Mouse (Mus musculus): Measurements from ENCODE around the gene Fgfr2. TPM values are rescaled to one million over a fixed set of nuclear protein-coding genes. Genes with fewer than 3 reads are reported as not detected.

The Fgfr2 gene
- total RNA-seq, 2 experiments from 2014 or later, result 43.7 to 44.3 TPM

DNA sequence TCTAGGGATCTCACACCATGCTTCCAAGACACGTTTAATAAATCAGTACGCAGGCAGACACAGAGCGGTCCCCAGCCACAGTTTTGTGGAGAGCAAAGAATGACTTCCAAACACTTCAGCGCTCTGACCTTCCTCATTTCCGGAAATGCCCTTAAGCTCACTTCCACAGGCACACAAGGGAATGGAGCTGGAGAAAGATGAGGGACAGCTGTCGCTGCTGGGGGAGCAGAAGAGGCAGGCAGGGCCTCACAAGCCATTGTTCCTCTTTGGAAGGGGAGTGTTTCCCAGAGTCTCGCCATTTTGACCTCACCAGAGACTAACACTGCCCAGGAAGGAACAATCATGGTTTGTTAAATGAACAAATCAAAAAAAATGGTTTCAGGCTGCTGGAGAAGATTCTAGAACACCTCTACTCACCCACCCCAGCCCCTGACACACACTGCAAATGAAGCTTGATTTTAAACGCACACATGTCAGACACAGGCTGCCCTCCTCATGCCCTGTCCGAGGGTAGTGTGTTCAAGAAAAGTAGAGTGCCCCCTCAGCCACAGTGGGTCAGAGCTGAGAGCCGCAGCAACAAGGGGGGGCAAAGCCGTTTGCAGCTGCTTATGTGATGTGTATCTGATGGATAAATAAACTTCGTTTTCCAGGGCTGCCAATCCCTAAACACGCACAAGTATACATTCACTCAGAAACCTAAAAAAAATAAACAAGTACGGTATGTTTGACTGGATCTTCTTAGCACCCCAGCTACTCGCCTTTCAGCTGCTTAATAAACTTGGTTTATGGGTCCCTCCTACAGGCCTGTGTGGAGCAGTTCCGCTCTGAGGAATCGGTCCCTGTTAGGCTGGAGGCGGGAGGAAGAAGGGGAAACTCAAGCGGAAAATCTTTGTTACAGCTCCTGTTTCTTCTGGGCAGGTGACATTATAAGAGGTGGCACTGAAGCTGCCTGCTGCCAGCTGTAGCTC lies 2844.1 kb downstream of the Fgfr2 start:
- no peak for DNase-seq (ENCODE audit: extremely low spot score in 1 of 2, low spot score in 1 of 2)

DNA sequence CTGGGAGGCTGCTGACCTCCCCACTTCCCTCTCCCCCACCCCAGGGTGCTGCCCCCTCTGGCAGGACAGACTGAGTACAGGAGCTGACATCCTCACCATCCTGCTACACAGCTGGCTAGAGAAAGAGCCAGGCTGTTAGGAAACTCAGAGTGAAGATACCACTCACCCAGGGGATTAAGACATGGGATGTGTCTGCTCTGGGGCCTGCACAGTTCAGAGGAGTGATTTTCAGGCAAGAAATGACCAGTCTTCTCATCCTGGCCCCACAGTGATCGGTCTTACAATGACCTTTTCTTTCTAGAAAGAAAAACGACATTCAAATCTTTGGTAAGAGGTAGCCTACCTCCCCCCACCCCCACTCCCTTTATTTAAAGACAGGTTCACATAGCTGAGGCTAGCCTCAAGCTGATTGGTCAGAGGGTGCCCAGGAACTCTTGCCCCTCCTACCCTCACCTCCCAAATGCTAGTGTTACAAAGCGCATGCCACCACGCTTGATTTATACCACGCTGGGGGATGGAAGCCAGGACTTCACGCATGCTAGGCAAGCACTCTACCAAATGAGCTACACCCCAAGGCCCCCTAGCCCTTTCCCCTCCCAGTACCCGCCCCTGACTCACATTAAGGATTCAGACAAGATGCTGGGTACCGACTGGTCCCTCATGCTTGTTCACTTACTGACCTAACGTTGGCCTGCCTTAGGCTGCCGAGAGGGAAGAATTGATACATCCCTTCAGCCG lies 2845.0 kb downstream of the Fgfr2 start:
- no peak for DNase-seq (ENCODE audit: extremely low spot score in 1 of 2, low spot score in 1 of 2)

DNA sequence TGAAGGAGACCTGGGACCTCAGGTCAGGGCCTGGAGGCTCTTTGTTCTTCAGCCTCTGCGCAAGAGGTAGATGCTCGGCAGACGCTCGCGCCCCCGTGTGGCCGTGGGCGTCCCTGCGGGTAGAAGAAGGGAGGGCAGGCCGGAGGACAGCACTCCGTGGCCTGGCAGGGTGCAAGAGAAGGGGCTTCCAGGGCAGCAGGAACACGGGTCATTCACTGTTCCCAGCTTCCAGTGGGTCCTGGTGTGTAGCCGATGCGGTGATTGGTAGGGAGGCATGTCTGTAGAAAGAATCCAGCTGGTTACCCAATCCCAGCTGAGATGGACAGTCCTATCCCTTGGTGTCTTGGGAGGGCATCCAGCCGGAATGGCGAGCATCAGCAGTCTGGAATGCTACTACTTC lies 2849.9 kb downstream of the Fgfr2 start:
- peak; percentile 67 to 86 for DNase-seq (ENCODE audit: extremely low spot score in 1 of 2, low spot score in 1 of 2)

DNA sequence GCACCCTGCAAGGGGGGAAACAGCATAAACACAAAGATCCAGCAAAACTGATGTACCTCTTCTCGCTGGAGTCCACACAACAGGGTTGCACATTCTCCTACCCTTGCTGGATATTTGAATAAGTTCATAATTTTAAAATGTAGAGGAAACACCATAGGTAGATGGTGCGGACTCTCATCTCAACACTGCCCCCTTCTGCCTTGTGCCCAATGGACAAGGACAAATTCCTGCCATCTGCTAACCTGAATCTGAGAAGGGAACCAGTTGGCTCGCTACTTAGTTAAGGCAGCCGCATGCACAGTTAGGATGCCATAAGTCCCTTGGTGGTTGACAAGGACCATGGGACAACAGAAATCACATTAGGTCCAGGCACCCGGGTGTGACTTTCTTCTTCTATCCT lies 2852.3 kb downstream of the Fgfr2 start:
- DNase-seq (ENCODE audit: extremely low spot score in 1 of 2, low spot score in 1 of 2), result no peak

DNA sequence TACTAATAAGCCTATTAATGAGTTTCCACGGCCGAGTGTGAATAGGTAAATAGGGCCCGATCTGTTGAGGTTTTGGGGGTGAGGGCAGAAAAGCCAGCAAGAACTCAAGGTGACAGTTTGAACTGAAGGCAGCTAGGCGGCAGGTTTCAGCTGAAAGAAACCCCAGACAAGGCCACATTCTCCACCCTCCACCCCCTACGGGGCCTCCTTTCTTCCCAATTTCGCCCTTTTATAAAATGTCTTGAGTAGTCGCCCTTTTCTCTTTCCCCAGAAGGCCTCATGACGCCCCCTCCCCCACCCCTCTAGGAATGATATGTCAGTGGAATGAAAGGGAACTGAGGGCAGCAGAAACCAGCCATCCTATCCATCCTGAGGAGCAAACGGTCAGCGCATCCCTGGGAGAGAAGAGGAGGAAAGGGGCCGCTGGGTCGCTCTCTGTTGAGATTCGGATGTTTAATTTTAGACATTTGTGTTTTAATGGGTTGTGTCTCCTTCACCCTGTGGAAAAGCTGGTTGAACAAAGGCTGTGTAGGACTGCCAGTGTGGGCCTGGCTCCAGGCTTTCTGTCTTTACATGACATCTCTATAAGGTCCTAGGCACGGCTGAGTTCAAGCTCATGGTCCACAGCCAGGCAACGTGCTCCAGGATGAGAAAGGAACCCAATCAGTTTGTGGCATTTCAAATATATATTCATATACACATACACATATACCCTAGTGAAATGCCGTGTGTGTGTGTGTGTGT lies 2853.9 kb downstream of the Fgfr2 start:
- DNase-seq (ENCODE audit: extremely low spot score in 1 of 2, low spot score in 1 of 2), result no peak

DNA sequence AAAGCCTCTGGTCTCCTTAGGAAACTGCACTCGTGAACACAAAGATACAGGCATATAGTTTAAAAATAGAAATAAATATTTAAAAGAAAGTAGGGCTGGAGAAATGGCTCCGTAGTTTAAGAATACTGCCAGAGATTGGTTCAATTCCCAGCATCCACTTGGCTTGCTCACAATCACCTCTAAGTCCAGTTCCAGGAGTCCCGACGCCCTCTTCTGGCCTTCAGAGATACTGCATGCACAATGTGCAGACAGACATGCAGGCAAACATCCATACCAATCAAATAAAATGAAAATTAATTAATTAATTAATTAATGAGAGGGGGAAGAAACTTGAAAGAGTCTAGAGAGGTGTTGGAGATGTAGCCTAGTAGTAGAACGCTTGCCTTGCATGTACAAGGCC lies 2856.1 kb downstream of the Fgfr2 start:
- no peak for DNase-seq (ENCODE audit: extremely low spot score in 1 of 2, low spot score in 1 of 2)

DNA sequence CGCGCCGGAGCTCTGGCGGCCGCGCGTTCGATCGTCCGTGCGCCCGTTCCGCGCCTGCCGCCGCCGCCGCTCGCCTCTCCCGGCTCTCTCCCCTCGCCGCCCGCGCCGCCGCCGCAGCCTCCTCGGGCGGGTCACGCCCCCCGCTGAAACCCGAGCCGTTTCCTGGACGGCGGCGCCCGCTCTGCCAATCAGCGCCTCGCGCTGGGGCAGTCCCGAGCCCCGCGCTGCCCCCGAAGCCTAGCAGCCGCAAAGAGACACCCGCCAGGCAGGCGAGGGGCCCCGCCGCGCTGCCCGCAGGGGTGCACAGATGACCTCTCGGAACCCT lies 2857.0 kb downstream of the Fgfr2 start:
- no peak for DNase-seq (ENCODE audit: extremely low spot score in 1 of 2, low spot score in 1 of 2)

DNA sequence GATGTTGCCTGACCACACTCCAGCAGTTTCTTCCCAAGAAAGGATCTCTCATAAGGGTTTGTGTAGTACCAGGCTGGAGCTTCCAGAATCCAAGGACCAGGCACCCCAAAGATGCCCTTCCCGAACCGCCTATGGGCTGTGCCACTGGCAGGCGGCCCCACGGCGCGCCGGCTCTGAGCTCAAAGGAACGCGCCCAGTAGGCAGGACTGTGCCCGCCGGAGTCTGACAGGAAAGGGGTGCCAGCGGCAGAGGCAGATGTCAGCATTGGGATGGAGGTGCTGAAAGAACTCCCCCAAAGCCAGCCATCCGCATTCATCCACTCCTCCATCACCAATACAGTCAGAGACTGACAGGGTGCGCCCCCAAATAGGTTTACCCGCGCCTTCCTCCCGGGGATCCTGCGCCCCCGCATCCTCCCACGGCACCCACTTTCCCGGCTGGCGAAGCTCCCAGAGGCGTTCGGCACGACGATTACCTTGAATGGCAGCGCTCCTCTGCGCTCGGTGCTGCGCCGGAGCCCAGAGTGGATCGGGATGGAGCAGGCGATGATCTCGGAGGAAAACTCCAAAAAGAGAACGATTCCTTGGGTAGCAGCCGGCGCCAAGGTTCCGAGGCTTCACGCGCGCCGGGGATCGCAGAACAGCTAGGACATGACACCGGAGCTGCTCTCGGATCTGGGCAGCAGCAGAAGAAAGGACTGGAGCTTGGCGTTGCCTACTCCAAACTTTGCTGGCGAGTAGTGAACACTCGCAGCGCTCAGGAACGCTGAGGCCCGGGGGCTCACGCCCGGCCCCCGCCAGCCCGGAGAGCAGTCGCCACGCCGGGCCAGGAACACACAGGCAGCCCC lies 2857.6 kb downstream of the Fgfr2 start:
- DNase-seq (ENCODE audit: extremely low spot score in 1 of 2, low spot score in 1 of 2), result peak; percentile 36 to 41

DNA sequence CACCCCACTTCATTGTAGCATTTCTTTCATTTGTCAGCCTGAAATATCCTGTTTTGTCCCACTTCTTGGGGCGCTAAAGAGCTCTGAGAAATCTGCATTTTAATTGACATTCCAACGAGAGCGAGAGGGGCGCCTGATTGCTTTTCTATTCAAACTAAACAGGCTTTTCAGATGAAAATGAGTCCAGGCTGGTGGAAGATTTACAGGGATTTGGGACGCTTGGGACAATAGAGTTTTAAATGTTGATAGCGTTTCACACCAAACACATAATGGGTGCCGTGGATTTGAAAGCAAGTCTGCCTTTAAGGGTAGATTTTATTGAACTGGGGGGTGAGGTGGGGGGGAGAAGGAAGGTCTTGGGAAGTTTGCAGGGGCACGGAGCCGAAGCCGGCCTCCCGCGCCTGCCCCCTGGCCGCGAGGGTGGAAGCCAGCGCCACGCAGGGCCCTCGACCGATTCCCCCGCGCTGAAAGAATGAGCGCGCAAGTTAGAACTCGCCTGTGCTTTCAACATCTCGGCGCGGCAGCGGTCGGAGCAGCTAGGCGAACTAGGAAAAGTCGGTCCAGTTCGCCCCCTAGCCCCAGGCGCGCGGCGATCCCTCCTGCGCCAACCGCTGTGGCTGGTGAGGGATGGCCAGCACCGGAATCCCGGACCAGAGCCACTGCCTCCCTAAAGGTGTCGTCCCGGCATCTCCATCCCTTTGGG lies 2858.4 kb downstream of the Fgfr2 start:
- DNase-seq (ENCODE audit: extremely low spot score in 1 of 2, low spot score in 1 of 2), result peak; percentile 37 to 38

DNA sequence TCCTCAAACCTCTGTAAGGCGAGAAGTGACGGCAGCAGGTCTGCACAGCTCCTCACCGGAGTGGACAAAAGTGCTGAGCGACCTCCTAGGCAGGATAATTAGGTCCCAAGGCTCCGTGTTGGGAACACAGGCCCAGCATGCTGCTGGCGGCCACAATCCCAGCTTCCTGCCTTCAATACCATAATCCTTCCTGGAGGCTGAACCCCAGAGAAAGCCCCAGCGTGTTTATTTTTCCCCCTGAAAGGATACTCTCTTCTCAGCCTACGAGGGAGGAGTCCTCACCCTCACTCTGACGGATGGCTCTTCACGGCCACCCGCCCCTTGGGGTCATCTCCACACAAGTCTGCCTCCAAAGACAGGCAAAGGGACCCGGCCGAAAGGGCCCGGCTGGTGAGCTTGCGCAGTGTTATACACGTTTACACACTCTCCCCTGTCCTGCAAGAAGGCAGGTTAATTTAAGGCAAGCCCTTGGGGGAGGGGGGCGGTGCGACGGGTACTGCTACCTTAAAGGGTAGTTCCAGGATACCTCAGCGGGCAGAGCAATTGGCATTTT lies 2859.3 kb downstream of the Fgfr2 start:
- DNase-seq (ENCODE audit: extremely low spot score in 1 of 2, low spot score in 1 of 2), result no peak

DNA sequence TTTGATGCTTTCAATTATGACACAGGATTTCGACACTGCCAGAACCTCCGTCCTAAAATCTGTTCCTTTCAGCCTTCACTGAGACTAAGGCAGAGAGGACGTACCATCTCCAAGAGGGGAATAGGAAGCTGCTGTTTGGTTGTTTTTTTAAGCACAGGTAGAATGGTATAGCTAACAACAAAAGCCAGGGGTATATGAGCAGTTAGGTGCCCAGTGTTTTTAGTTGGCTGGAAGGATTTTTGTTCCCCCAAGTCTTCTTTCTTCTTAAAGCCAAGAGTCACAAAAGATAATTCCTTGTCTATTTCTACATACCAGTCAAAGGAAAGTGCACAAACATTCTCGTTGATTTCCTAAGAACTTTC lies 2859.9 kb downstream of the Fgfr2 start:
- DNase-seq (ENCODE audit: extremely low spot score in 1 of 2, low spot score in 1 of 2), result no peak

DNA sequence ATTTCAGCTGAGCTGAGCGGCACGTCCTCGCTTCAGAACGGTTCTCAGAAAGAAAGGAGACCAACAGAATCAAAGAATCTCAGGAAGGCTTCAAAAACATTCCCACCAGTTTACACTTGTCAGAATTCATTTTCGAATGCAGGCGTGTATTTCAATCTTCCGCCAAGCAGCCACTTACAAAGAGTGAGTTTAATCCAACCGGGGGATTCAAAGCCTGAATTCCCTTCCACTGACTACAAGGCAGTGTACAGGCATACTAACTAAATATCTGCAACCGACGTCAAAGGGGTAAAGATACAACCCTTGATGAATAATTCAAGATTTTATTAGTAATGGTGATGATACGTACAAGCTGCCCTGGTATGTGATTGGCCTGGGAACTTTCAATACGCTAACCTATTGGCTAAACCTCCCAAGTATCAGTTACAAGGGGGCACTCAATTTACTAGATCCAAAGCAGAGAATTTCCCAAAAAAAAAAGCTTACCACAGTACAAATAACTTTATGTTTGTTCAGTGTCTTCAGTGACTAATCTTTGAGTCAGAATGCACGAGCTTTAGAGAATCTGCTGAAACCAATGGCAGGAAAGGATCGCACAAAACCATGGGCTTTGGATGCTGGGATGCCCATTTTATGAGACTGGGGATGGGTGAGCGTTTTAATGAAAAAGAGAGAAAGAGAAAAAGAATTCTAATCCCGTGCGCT lies 2860.5 kb downstream of the Fgfr2 start:
- DNase-seq (ENCODE audit: extremely low spot score in 1 of 2, low spot score in 1 of 2), result no peak

DNA sequence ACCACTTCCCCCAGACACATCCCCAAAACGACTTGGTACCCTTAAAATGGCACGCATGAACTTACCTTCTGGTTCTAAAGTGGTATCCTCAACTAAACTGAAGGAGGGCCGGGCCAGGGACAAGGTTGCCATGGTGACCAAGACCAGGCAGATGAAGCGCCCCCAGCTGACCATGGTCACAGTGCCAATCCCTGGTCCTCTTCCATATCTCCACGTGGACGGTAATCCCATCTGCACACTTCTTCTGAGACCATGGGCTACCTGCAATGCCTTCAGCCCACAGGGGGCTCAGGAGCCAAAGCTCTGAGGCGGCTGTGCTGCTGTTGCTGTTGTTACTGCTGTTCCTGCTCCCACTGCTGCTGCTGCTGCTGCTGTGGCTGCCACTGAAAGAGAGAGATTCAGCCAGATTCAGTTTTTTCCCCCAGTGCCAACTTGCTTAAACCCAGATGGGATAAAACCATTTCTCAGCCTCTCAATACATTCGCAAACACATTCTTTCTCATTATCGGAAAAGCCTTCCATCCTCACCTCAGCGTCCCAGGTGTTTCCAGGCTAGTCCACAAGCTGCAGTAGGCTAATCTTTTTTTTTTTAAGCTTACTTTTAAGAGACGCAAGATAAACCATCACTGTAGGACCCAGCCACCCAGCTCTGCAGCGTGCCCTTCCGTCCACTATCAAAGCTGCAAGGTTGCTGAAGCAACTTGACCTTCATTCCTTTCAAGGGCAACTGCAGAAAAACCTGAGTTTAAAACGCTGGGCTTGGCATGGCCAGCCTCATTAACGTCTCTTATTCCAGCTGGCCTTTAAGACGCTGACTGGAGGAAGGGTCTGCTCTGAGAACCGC lies 2861.2 kb downstream of the Fgfr2 start:
- DNase-seq (ENCODE audit: extremely low spot score in 1 of 2, low spot score in 1 of 2), result no peak

DNA sequence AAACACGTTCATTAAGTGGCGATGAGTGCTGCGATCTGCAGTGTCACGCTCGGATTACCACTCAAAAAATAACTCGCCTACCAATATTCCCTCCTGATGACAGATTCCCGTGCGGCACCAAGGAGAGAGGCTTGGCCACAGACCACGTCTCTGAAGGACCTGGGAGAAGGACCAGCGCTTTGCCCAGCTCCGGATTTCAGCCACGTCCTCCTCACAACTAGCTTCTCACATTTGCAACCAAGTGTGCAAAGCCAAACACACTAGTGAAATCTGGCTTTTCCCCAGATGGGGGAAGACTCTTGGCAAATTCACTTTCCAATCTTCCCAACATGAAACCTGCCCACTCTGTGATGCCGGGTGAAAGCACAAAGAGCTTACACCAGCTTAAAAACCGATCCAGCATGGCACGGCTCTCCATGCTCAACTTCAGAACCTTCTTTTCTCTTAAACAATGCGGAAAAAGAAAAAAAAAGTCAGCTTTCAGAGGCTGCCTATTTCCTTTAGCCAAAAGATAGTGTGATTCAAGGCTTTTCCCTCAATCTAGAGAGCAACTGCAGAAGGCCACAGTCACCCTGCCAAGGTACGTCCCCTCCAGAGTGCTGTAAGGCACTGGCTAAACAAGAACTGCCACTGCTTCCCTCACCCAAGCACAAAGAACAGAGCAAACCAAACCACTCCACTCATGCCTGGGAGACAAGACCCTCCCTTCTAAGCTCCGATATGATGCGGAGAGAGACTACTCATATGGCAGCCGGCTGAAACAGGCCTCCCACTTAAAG lies 2862.1 kb downstream of the Fgfr2 start:
- no peak for DNase-seq (ENCODE audit: extremely low spot score in 1 of 2, low spot score in 1 of 2)

DNA sequence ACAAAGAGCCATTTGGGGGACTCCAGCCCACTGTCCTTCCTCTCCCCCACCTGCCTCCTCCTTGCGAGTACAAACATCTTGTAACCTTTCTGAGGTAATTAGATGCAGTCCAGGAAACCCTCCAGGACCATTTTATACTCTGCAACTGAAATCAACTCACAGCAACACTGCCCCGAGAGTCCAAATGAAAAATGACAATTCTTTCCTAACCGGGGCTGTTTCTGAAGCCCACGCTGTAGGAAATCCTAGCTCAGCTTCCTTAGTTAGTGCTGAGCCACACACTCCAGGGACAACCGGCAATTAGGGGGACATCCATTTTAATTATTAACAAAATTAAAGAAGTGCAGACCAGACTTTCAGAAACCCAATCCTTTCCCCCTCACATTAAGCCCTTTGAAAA lies 2863.1 kb downstream of the Fgfr2 start:
- peak in 1 of 2 experiments; percentile 6 for DNase-seq (ENCODE audit: extremely low spot score in 1 of 2, low spot score in 1 of 2)

DNA sequence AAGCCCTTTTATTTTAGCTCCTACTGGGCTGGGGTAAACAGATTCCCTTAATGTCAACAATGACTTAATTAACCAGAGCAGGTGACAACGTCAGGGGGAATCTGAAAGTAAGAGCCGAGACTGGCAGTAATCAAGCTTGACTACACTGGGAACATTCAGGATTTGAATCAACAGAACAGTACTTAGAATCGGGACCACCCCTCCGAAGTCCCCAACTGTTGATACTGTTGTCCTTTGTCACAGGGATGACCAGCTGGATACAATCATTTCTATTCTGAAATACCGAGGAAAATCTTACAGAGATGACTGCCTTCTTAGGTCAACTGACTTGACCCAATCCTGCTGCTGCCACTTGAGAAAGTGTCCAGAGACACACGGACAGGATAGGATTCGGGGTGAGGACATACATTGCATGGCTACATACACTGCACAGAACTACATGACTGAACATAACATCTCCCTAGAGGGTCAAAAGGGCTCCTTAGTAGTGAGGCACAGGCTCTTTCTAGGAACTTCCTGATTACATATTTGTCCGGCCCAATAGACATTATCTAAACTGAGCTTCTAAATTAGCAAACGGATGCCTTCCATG lies 2864.3 kb downstream of the Fgfr2 start:
- DNase-seq (ENCODE audit: extremely low spot score in 1 of 2, low spot score in 1 of 2), result no peak
